Comparison of ENCODE assay signal across 9 mouse cellular contexts in the genomic region with DNA sequence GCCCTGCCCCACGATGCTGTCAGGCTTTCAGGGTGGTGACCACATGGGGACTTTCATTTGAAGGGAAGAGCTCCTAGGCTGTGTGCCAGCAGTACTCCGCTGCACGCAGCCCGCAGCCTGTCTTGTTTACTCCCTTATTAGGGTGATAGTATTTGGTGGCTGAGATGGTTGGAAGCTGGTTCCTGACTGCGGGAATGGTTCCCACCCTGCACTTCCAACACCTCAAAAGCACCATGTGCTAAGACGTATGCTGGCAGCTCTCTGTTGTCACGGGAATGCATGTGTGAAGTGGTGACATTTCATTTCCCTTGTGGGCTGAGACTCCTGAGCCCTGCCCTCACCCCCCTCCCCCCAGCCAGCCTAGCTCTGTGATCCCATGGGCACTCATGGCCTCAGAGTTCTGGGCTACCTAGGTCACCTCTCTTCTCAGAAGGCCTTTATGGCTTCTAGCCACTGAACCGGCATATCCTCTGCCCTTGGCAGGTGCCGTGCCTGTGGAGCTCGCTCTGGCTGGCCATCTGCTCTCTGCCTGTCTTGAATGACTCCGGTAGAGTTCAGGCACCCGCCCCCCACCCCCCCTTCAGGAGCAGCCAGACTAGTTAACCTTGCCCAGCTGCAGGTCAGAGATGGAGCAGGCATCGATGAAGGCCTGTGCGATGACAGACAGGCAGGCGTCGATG. TPM values are rescaled to one million over a fixed set of nuclear protein-coding genes. Genes with fewer than 3 reads are reported as not detected.
DNase-seq lines count a peak whose midpoint lies in the region; ATAC-seq lines count a peak whose summit lies in the region.
"Had no signal": no experiment of that assay in that cellular context is flagged by ENCODE, and none has a peak within 500 bp of the region (broad histone marks: within the 10 kb centered on the region; RNA-seq: fewer than 3 reads in every experiment).

No protein-coding gene starts in this region.

- ATAC-seq in liver, embryonic 13.5 days (ENCODE audit: low read depth), result peak; percentile 33; the same call in 1 of the 2 replicates
- no peak for ATAC-seq in liver, embryonic 12.5 days
- ATAC-seq in common myeloid progenitor, adult 5-6 weeks (replicated peaks; ENCODE audit: low read depth, poor library complexity, severe bottlenecking), result peak; percentile 48
- ATAC-seq in heart, embryonic 11.5 days (replicated peaks; ENCODE audit: insufficient number of reproducible peaks, low FRiP score, low TSS enrichment), result no peak
- ATAC-seq in kidney, embryonic 15.5 days (replicated peaks; ENCODE audit: low FRiP score), result peak; percentile 34

- H3K27ac ChIP-seq in liver, embryonic 13.5 days, result no peak overlapping the region
- no peak overlapping the region for H3K27ac ChIP-seq in liver, embryonic 12.5 days
- H3K27ac ChIP-seq in heart, embryonic 11.5 days (ENCODE audit: low read depth, low read length), result peak overlapping the region; percentile 41
- H3K27ac ChIP-seq in kidney, embryonic 15.5 days, result peak overlapping the region; percentile 60

- no peaks in the 10 kb centered on the region for H3K36me3 ChIP-seq in liver, embryonic 13.5 days
- peaks cover 13% of the 10 kb centered on the region for H3K36me3 ChIP-seq in liver, embryonic 12.5 days
- 0 out of 2 replicates have a peak, but pooled peaks cover 3% of the 10 kb centered on the region for H3K36me3 ChIP-seq in heart, embryonic 11.5 days (ENCODE audit: control insufficient read depth, insufficient read depth, low read length)
- H3K36me3 ChIP-seq in kidney, embryonic 15.5 days, result peaks cover 69% of the 10 kb centered on the region

- H3K4me2 ChIP-seq in liver, embryonic 13.5 days, result no peak overlapping the region
- H3K4me2 ChIP-seq in liver, embryonic 12.5 days, result no peak overlapping the region
- H3K4me2 ChIP-seq in heart, embryonic 11.5 days, result no peak overlapping the region
- no peak overlapping the region for H3K4me2 ChIP-seq in kidney, embryonic 15.5 days

- H3K4me3 ChIP-seq in liver, embryonic 13.5 days (replicated peaks), result no peak overlapping the region
- no peak overlapping the region for H3K4me3 ChIP-seq in liver, embryonic 12.5 days
- no peak overlapping the region for H3K4me3 ChIP-seq in heart, embryonic 11.5 days (ENCODE audit: low read depth, low read length)
- H3K4me3 ChIP-seq in kidney, embryonic 15.5 days (replicated peaks), result no peak overlapping the region

- 62% methylated on average over 16 of the region's 16 CpGs for WGBS in liver, embryonic 13.5 days (ENCODE audit: insufficient replicate concordance)
- WGBS in liver, embryonic 12.5 days (ENCODE audit: insufficient replicate concordance), result 66% methylated on average over 16 of the region's 16 CpGs
- 36% methylated on average over 16 of the region's 16 CpGs for WGBS in heart, embryonic 11.5 days (ENCODE audit: insufficient replicate concordance)
- 29% methylated on average over 16 of the region's 16 CpGs for WGBS in kidney, embryonic 15.5 days

- no peaks in the 10 kb centered on the region for H3K9me3 ChIP-seq in liver, embryonic 13.5 days (replicated peaks)
- no peaks in the 10 kb centered on the region for H3K9me3 ChIP-seq in liver, embryonic 12.5 days (replicated peaks)
- H3K9me3 ChIP-seq in heart, embryonic 11.5 days (replicated peaks; ENCODE audit: control insufficient read depth, low read length), result no peaks in the 10 kb centered on the region
- no peaks in the 10 kb centered on the region for H3K9me3 ChIP-seq in kidney, embryonic 15.5 days (replicated peaks)

- no peak for DNase-seq in liver, embryonic 13.5 days
- DNase-seq in lung, postnatal 36 days, result peak; percentile 85
- DNase-seq in frontal cortex, postnatal 14 days (ENCODE audit: low spot score in 2 of 2), result no peak
- no peak for DNase-seq in spleen, adult 12 weeks (ENCODE audit: low spot score)

- H3K27me3 ChIP-seq in liver, embryonic 13.5 days, result no peaks in the 10 kb centered on the region
- no peaks in the 10 kb centered on the region; the same call in 1 of the 2 replicates for H3K27me3 ChIP-seq in liver, embryonic 12.5 days (replicated peaks)
- no peaks in the 10 kb centered on the region for H3K27me3 ChIP-seq in heart, embryonic 11.5 days (ENCODE audit: control insufficient read depth, insufficient read depth, low read length)
- H3K27me3 ChIP-seq in kidney, embryonic 15.5 days, result no peaks in the 10 kb centered on the region

- H3K9ac ChIP-seq in liver, embryonic 13.5 days, result no peak overlapping the region
- H3K9ac ChIP-seq in liver, embryonic 12.5 days, result no peak overlapping the region
- no peak overlapping the region for H3K9ac ChIP-seq in heart, embryonic 11.5 days (ENCODE audit: low read depth, low read length)
- H3K9ac ChIP-seq in kidney, embryonic 15.5 days, result no peak overlapping the region

- peaks cover 3% of the 10 kb centered on the region; the same call in 1 of the 2 replicates for H3K4me1 ChIP-seq in liver, embryonic 13.5 days (replicated peaks)
- peaks cover 21% of the 10 kb centered on the region; the same call in 1 of the 2 replicates for H3K4me1 ChIP-seq in liver, embryonic 12.5 days
- peaks cover 26% of the 10 kb centered on the region for H3K4me1 ChIP-seq in heart, embryonic 11.5 days (ENCODE audit: control insufficient read depth, insufficient read depth, low read length)
- H3K4me1 ChIP-seq in kidney, embryonic 15.5 days, result peaks cover 31% of the 10 kb centered on the region

RNA-seq across cellular contexts. Expression of gene H1foo, which starts 12.3 kb away (rescaled TPM):
- polyA plus RNA-seq in liver, embryonic 13.5 days (2015; fragmentation: Nextera tagmentation; extraction: Ambion mirVana), result not detected in 2 replicates
- not detected in 2 replicates for polyA plus RNA-seq in liver, embryonic 12.5 days (2016; fragmentation: Nextera tagmentation; extraction: Ambion mirVana)
- total RNA-seq in common myeloid progenitor, adult 5-6 weeks (2017), result not detected in 2 replicates
- polyA plus RNA-seq in heart, embryonic 11.5 days (2014; fragmentation: Nextera tagmentation; extraction: Ambion mirVana), result not detected in 2 replicates
- not detected in 2 replicates for polyA plus RNA-seq in kidney, embryonic 15.5 days (2015; fragmentation: Nextera tagmentation; extraction: Ambion mirVana)
- total RNA-seq: gastrocnemius, adult 8-10 months had no signal

RNA-seq across cellular contexts. Expression of gene Rho, which starts 25.5 kb away (rescaled TPM):
- polyA plus RNA-seq in liver, embryonic 13.5 days (2015; fragmentation: Nextera tagmentation; extraction: Ambion mirVana), result not detected in 2 replicates
- polyA plus RNA-seq in liver, embryonic 12.5 days (2016; fragmentation: Nextera tagmentation; extraction: Ambion mirVana), result not detected in 2 replicates
- not detected in 2 replicates for total RNA-seq in common myeloid progenitor, adult 5-6 weeks (2017)
- 0.04 and 0.16 TPM in 2 replicates for polyA plus RNA-seq in heart, embryonic 11.5 days (2014; fragmentation: Nextera tagmentation; extraction: Ambion mirVana)
- 0.10 and 0.14 TPM in 2 replicates for polyA plus RNA-seq in kidney, embryonic 15.5 days (2015; fragmentation: Nextera tagmentation; extraction: Ambion mirVana)
- total RNA-seq: gastrocnemius, adult 8-10 months had no signal

RNA-seq across cellular contexts. Expression of gene Plxnd1, which starts 37.7 kb away (rescaled TPM):
- polyA plus RNA-seq in liver, embryonic 13.5 days (2015; fragmentation: Nextera tagmentation; extraction: Ambion mirVana), result 6.7 and 6.8 TPM in 2 replicates
- 16.2 TPM in 2 replicates for polyA plus RNA-seq in liver, embryonic 12.5 days (2016; fragmentation: Nextera tagmentation; extraction: Ambion mirVana)
- 8.5 and 14.2 TPM in 2 replicates for total RNA-seq in common myeloid progenitor, adult 5-6 weeks (2017)
- 56.1 and 60.0 TPM in 2 replicates for polyA plus RNA-seq in heart, embryonic 11.5 days (2014; fragmentation: Nextera tagmentation; extraction: Ambion mirVana)
- 47.3 and 52.7 TPM in 2 replicates for polyA plus RNA-seq in kidney, embryonic 15.5 days (2015; fragmentation: Nextera tagmentation; extraction: Ambion mirVana)

Comparison
In these comparisons a context has a peak if more than half of its experiments do, and no peak if none do; other contexts are left out.
1. ATAC-seq: peak in liver, embryonic 13.5 days (single experiment), common myeloid progenitor, adult 5-6 weeks (single experiment) and kidney, embryonic 15.5 days (single experiment); none in liver, embryonic 12.5 days (single experiment) and heart, embryonic 11.5 days (single experiment).
2. H3K27ac ChIP-seq: peak in heart, embryonic 11.5 days (single experiment) and kidney, embryonic 15.5 days (single experiment); none in liver, embryonic 13.5 days (single experiment) and liver, embryonic 12.5 days (single experiment).